Mouse (Mus musculus): ENCODE measurements around the gene Rps19bp1. TPM values are rescaled to one million over a fixed set of nuclear protein-coding genes. Genes with fewer than 3 reads are reported as not detected.
A peak's percentile ranks its signal among the peaks of the same experiment; 100 is the strongest.

Rps19bp1 gene
- polyA plus RNA-seq (2014; fragmentation: Nextera tagmentation; extraction: Ambion mirVana): 69.1 and 69.4 TPM in 2 replicates

- ATAC-seq (replicated peaks; ENCODE audit: low FRiP score) (peak; percentile 88), DNase-seq (ENCODE audit: low spot score) (peak; percentile 94)
- peak within 1 kb of the TSS; percentile 72 for H3K9ac ChIP-seq (ENCODE audit: low read length)
- peak within 1 kb of the TSS; percentile 26; the same call in 1 of the 2 replicates for H3K27ac ChIP-seq (ENCODE audit: low read depth, low read length)
- H3K4me3 ChIP-seq (ENCODE audit: low read depth, low read length): peak within 1 kb of the TSS; percentile 89
- H3K9me3 ChIP-seq (ENCODE audit: control insufficient read depth, low read length): no peaks in the 10 kb centered on the region
- peaks cover 6% of the 10 kb centered on the region; the same call in 1 of the 2 replicates for H3K4me1 ChIP-seq (replicated peaks; ENCODE audit: control insufficient read depth, insufficient read depth, low read length)
- 2% methylated on average over 66 of the region's 66 CpGs for WGBS
- H3K36me3 ChIP-seq (ENCODE audit: control insufficient read depth, insufficient read depth, low read length): no peaks in the 10 kb centered on the region; the same call in 1 of the 2 replicates
- H3K27me3 ChIP-seq (ENCODE audit: control insufficient read depth, insufficient read depth, low read length): no peaks in the 10 kb centered on the region
- H3K4me2 ChIP-seq (ENCODE audit: low read depth, low read length, severe bottlenecking): peak within 1 kb of the TSS; percentile 88
Observed at GRCm38 (mm10) chr15:80263610-80264575, at the start of gene Rps19bp1. Rps19bp1 (minus strand) TSS chr15:80264315.

GRCm38 (mm10) chr15:80306146-80306545 is 42.0 kb upstream of the Rps19bp1 start:
- no peak overlapping the region for H3K27ac ChIP-seq (ENCODE audit: low read depth, low read length)
- WGBS: 77% methylated on average over 8 of the region's 8 CpGs

GRCm38 (mm10) chr15:80304188-80304587 is 40.1 kb upstream of the Rps19bp1 start:
- Histone ChIP-seq H3K27me3 (ENCODE audit: control insufficient read depth, insufficient read depth, low read length) (no peaks in the 10 kb centered on the region), H3K4me1 (replicated peaks; ENCODE audit: control insufficient read depth, insufficient read depth, low read length) (no peaks in the 10 kb centered on the region), H3K4me2 (ENCODE audit: low read depth, low read length, severe bottlenecking) (no peak overlapping the region), H3K27ac (ENCODE audit: low read depth, low read length) (no peak overlapping the region), H3K36me3 (ENCODE audit: control insufficient read depth, insufficient read depth, low read length) (no peaks in the 10 kb centered on the region), H3K9ac (ENCODE audit: low read length) (no peak overlapping the region), H3K4me3 (ENCODE audit: low read depth, low read length) (no peak overlapping the region), H3K9me3 (ENCODE audit: control insufficient read depth, low read length) (no peaks in the 10 kb centered on the region)
- WGBS: 77% methylated on average over 12 of the region's 12 CpGs
- DNase-seq (ENCODE audit: low spot score) (no peak), ATAC-seq (replicated peaks; ENCODE audit: low FRiP score) (no peak)

More at GRCm38 (mm10) chr15:80306146-80306545, 42.0 kb upstream of the Rps19bp1 start:
- H3K4me3 ChIP-seq (ENCODE audit: low read depth, low read length): no peak overlapping the region
- no peaks in the 10 kb centered on the region for H3K36me3 ChIP-seq (ENCODE audit: control insufficient read depth, insufficient read depth, low read length)
- DNase-seq (ENCODE audit: low spot score) (no peak), ATAC-seq (replicated peaks; ENCODE audit: low FRiP score) (no peak)
- no peaks in the 10 kb centered on the region for H3K4me1 ChIP-seq (replicated peaks; ENCODE audit: control insufficient read depth, insufficient read depth, low read length)
- no peaks in the 10 kb centered on the region for H3K27me3 ChIP-seq (ENCODE audit: control insufficient read depth, insufficient read depth, low read length)
- H3K4me2 ChIP-seq (ENCODE audit: low read depth, low read length, severe bottlenecking): no peak overlapping the region
- no peak overlapping the region for H3K9ac ChIP-seq (ENCODE audit: low read length)
- H3K9me3 ChIP-seq (ENCODE audit: control insufficient read depth, low read length): no peaks in the 10 kb centered on the region

GRCm38 (mm10) chr15:80303779-80304178 is 39.7 kb upstream of the Rps19bp1 start:
- H3K27ac ChIP-seq (ENCODE audit: low read depth, low read length): no peak overlapping the region
- no peak for ATAC-seq (replicated peaks; ENCODE audit: low FRiP score)
- 78% methylated on average over 14 of the region's 14 CpGs for WGBS

GRCm38 (mm10) chr15:80297146-80297545 is 33.0 kb upstream of the Rps19bp1 start:
- H3K4me1 ChIP-seq (replicated peaks; ENCODE audit: control insufficient read depth, insufficient read depth, low read length): no peaks in the 10 kb centered on the region
- H3K4me2 ChIP-seq (ENCODE audit: low read depth, low read length, severe bottlenecking): no peak overlapping the region
- WGBS: 95% methylated on average over 1 of the region's 1 CpGs
- H3K27me3 ChIP-seq (ENCODE audit: control insufficient read depth, insufficient read depth, low read length): no peaks in the 10 kb centered on the region
- no peak for DNase-seq (ENCODE audit: low spot score)
- no peaks in the 10 kb centered on the region for H3K36me3 ChIP-seq (ENCODE audit: control insufficient read depth, insufficient read depth, low read length)
- no peaks in the 10 kb centered on the region for H3K9me3 ChIP-seq (ENCODE audit: control insufficient read depth, low read length)
- H3K4me3 ChIP-seq (ENCODE audit: low read depth, low read length): no peak overlapping the region
- ATAC-seq (replicated peaks; ENCODE audit: low FRiP score): no peak
- H3K27ac ChIP-seq (ENCODE audit: low read depth, low read length): no peak overlapping the region
- no peak overlapping the region for H3K9ac ChIP-seq (ENCODE audit: low read length)

More at GRCm38 (mm10) chr15:80303779-80304178, 39.7 kb upstream of the Rps19bp1 start:
- H3K4me2 ChIP-seq (ENCODE audit: low read depth, low read length, severe bottlenecking): no peak overlapping the region
- no peaks in the 10 kb centered on the region for H3K36me3 ChIP-seq (ENCODE audit: control insufficient read depth, insufficient read depth, low read length)
- no peak overlapping the region for H3K9ac ChIP-seq (ENCODE audit: low read length)
- no peaks in the 10 kb centered on the region for H3K27me3 ChIP-seq (ENCODE audit: control insufficient read depth, insufficient read depth, low read length)
- H3K9me3 ChIP-seq (ENCODE audit: control insufficient read depth, low read length): no peaks in the 10 kb centered on the region
- DNase-seq (ENCODE audit: low spot score): no peak
- no peaks in the 10 kb centered on the region for H3K4me1 ChIP-seq (replicated peaks; ENCODE audit: control insufficient read depth, insufficient read depth, low read length)
- H3K4me3 ChIP-seq (ENCODE audit: low read depth, low read length): no peak overlapping the region

GRCm38 (mm10) chr15:80289436-80289835 is 25.3 kb upstream of the Rps19bp1 start:
- H3K4me3 ChIP-seq (ENCODE audit: low read depth, low read length): no peak overlapping the region
- H3K27ac ChIP-seq (ENCODE audit: low read depth, low read length): no peak overlapping the region
- ATAC-seq (replicated peaks; ENCODE audit: low FRiP score) (no peak), DNase-seq (ENCODE audit: low spot score) (peak; percentile 76)
- H3K4me1 ChIP-seq (replicated peaks; ENCODE audit: control insufficient read depth, insufficient read depth, low read length): peaks cover 11% of the 10 kb centered on the region
- no peak overlapping the region for H3K9ac ChIP-seq (ENCODE audit: low read length)
- H3K36me3 ChIP-seq (ENCODE audit: control insufficient read depth, insufficient read depth, low read length): no peaks in the 10 kb centered on the region
- no peak overlapping the region for H3K4me2 ChIP-seq (ENCODE audit: low read depth, low read length, severe bottlenecking)
- no peaks in the 10 kb centered on the region for H3K9me3 ChIP-seq (ENCODE audit: control insufficient read depth, low read length)
- peaks cover 48% of the 10 kb centered on the region for H3K27me3 ChIP-seq (ENCODE audit: control insufficient read depth, insufficient read depth, low read length)
- WGBS: 7% methylated on average over 10 of the region's 10 CpGs

- no peak overlapping the region for H3K27ac ChIP-seq (ENCODE audit: low read depth, low read length)
- H3K36me3 ChIP-seq (ENCODE audit: control insufficient read depth, insufficient read depth, low read length): no peaks in the 10 kb centered on the region
- peak; percentile 63 for DNase-seq (ENCODE audit: low spot score)
- peaks cover 11% of the 10 kb centered on the region for H3K4me1 ChIP-seq (replicated peaks; ENCODE audit: control insufficient read depth, insufficient read depth, low read length)
- no peaks in the 10 kb centered on the region for H3K9me3 ChIP-seq (ENCODE audit: control insufficient read depth, low read length)
- H3K9ac ChIP-seq (ENCODE audit: low read length): no peak overlapping the region
- peaks cover 48% of the 10 kb centered on the region for H3K27me3 ChIP-seq (ENCODE audit: control insufficient read depth, insufficient read depth, low read length)
- H3K4me3 ChIP-seq (ENCODE audit: low read depth, low read length): peak overlapping the region; percentile 51
- peak overlapping the region; percentile 88 for H3K4me2 ChIP-seq (ENCODE audit: low read depth, low read length, severe bottlenecking)
- WGBS: under 1% methylated on average over 23 of the region's 23 CpGs
- ATAC-seq (replicated peaks; ENCODE audit: low FRiP score): no peak
Observed at GRCm38 (mm10) chr15:80288036-80288435, 23.9 kb upstream of the Rps19bp1 start.

GRCm38 (mm10) chr15:80286851-80287415 is 22.8 kb upstream of the Rps19bp1 start, which contains the start of gene Cacna1i:
Cacna1i (plus strand) TSS chr15:80287238.
- ATAC-seq (replicated peaks; ENCODE audit: low FRiP score) (no peak), DNase-seq (ENCODE audit: low spot score) (peak; percentile 66)
- Histone ChIP-seq H3K9me3 (ENCODE audit: control insufficient read depth, low read length) (no peaks in the 10 kb centered on the region), H3K36me3 (ENCODE audit: control insufficient read depth, insufficient read depth, low read length) (no peaks in the 10 kb centered on the region), H3K27me3 (ENCODE audit: control insufficient read depth, insufficient read depth, low read length) (peaks cover 48% of the 10 kb centered on the region), H3K9ac (ENCODE audit: low read length) (peak within 1 kb of the TSS; percentile 37), H3K4me3 (ENCODE audit: low read depth, low read length) (peak within 1 kb of the TSS; percentile 51), H3K4me1 (replicated peaks; ENCODE audit: control insufficient read depth, insufficient read depth, low read length) (peaks cover 11% of the 10 kb centered on the region), H3K27ac (ENCODE audit: low read depth, low read length) (no peak within 1 kb of the TSS), H3K4me2 (ENCODE audit: low read depth, low read length, severe bottlenecking) (peak within 1 kb of the TSS; percentile 88)
- under 1% methylated on average over 50 of the region's 50 CpGs for WGBS
